Mouse (Mus musculus) CH12.LX (cell line): Measurements from ENCODE around the gene Rps24.

ENCODE experiments used
- CHD1 ChIP-seq: IDR thresholded peaks from 2 replicates; pipeline ENCODE4 v1.6.1; 2012; ENCODE audit warnings: low read depth, low read length, improper control_type of control experiment, inconsistent platforms
- CHD2 ChIP-seq: IDR thresholded peaks from 2 replicates; pipeline ENCODE4 v1.6.1; 2011; ENCODE audit warnings: low read length, improper control_type of control experiment
- CTCF ChIP-seq, 2 experiments: IDR thresholded peaks in 1 of 2; conservative IDR thresholded peaks in 1 of 2; 2 replicates each; pipeline ENCODE4 v1.5.1; 2011 to 2012; ENCODE audit warnings: low read depth in 2 of 2, low read length in 2 of 2, improper control_type of control experiment in 1 of 2, inconsistent platforms in 1 of 2, mild to moderate bottlenecking in 1 of 2, moderate library complexity in 1 of 2
- EP300 ChIP-seq: IDR thresholded peaks from 2 replicates; pipeline ENCODE4 v1.6.1; 2011; ENCODE audit warnings: low read length, improper control_type of control experiment
- GABPA ChIP-seq: IDR thresholded peaks from 2 replicates; pipeline ENCODE4 v1.6.1; 2012; ENCODE audit warnings: low read depth, low read length, improper control_type of control experiment, inconsistent platforms; ENCODE audit not compliant: insufficient replicate concordance
- PAX5 ChIP-seq: IDR thresholded peaks from 2 replicates; pipeline ENCODE4 v1.6.1; 2012; ENCODE audit warnings: low read length, inconsistent platforms, mixed read lengths
- POLR2A ChIP-seq: IDR thresholded peaks from 2 replicates; pipeline ENCODE4 v1.6.1; 2011; ENCODE audit warnings: low read depth, mild to moderate bottlenecking, improper control_type of control experiment, low read length
- TCF12 ChIP-seq: IDR thresholded peaks from 2 replicates; pipeline ENCODE4 v1.6.1; 2014; ENCODE audit warnings: low read depth, mild to moderate bottlenecking, inconsistent platforms, low read length, improper control_type of control experiment
- USF1 ChIP-seq: IDR thresholded peaks from 2 replicates; pipeline ENCODE4 v1.6.1; 2014; ENCODE audit warnings: low read depth, mild to moderate bottlenecking, inconsistent platforms, low read length, improper control_type of control experiment
- USF2 ChIP-seq: conservative IDR thresholded peaks from 2 replicates; pipeline ENCODE4 v1.6.1; 2011; ENCODE audit warnings: low read depth, low read length, improper control_type of control experiment
- ZKSCAN1 ChIP-seq: IDR thresholded peaks from 2 replicates; pipeline ENCODE4 v1.6.1; 2012; ENCODE audit warnings: low read depth, inconsistent platforms, low read length, improper control_type of control experiment, borderline replicate concordance
- ZMIZ1 ChIP-seq: IDR thresholded peaks from 2 replicates; pipeline ENCODE4 v1.6.1; 2012; ENCODE audit warnings: low read depth, mild to moderate bottlenecking, inconsistent platforms, low read length, improper control_type of control experiment
- ZNF384 ChIP-seq: IDR thresholded peaks from 2 replicates; pipeline ENCODE4 v1.6.1; 2012; ENCODE audit warnings: low read depth, low read length, improper control_type of control experiment, inconsistent platforms

DNA sequence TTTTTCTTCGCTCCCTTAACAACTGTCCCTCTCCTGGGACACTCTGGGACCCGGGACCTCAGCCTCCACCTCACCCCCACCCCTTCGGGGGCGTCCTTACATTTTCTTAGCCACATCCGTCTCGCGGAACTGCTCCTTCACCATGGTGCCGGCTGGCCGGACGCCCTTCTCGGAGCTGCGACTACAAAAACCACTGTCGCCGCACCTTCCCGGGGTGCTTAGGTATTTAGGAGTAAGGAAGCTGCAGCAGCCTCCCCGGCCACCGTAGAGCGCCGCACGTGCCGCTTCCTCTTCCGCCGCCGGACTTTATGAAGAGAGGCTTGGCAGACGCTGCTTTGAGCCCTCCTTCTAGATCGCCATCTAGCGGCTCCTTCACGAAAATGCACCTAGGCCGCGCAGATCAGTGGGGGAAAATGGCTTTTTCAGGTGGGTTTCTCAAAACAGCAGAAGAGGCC lies at the start of gene Rps24, which contains the start of gene Polr3a:
- TF ChIP-seq CTCF (conservative IDR thresholded peaks at IDR 0.05 in 1 of 2, IDR thresholded peaks at IDR 0.05 in 1 of 2; ENCODE audit: low read depth in 2 of 2, low read length in 2 of 2) (peak; percentile 31 to 86; a peak in 3 of 4 replicates), ZNF384 (no peak), ZMIZ1 (no peak), POLR2A (peak; percentile 73), ZKSCAN1 (no peak), USF1 (peak; percentile 56; the same call in 1 of the 2 replicates), TCF12 (peak; percentile 88), PAX5 (no peak), GABPA (peak; percentile 92), USF2 (no peak), CHD2 (no peak), EP300 (no peak), CHD1 (no peak)
